Mouse (Mus musculus) layer of hippocampus, postnatal 14 days (tissue): ENCODE results near the gene BC048671. TPM values are rescaled to one million over a fixed set of nuclear protein-coding genes. Genes with fewer than 3 reads are reported as not detected.

Source experiments
- DNase-seq, 2 experiments: peaks; one replicate each; pipeline ENCODE4 v3.0.0; 2021 to 2022; ENCODE audit warnings: low spot score in 2 of 2, mixed read lengths in 1 of 2
- long read RNA-seq, 2 experiments: library from polyadenylated mRNA; stranded (forward); transcript quantifications; one replicate each; pipeline ENCODE4 v2.0.0; 2021
- total RNA-seq, 2 experiments: library from RNA; stranded (reverse); gene quantifications; 2 replicates each; pipeline ENCODE4 v1.2.3; 2021

BC048671 gene
- total RNA-seq = not detected
- long read RNA-seq, experiment 1 = 0 reads
- long read RNA-seq, experiment 2 = 0 reads

GRCm38 (mm10) chr6:90300919-90301318, at the start of gene BC048671:
Gene BC048671 (plus strand): TSS chr6:90301219.
- no peak for DNase-seq

- DNase-seq = peak in 1 of 2 experiments; percentile 7
Measured at GRCm38 (mm10) chr6:90288265-90288664, 12.8 kb upstream of the BC048671 start.

GRCm38 (mm10) chr6:90306315-90306975, 5.4 kb downstream of the BC048671 start:
- DNase-seq = no peak

GRCm38 (mm10) chr6:90308839-90309778, 8.1 kb downstream of the BC048671 start:
- DNase-seq = no peak

- no peak for DNase-seq
Measured at GRCm38 (mm10) chr6:90315961-90316360, 14.9 kb downstream of the BC048671 start.

DNA sequence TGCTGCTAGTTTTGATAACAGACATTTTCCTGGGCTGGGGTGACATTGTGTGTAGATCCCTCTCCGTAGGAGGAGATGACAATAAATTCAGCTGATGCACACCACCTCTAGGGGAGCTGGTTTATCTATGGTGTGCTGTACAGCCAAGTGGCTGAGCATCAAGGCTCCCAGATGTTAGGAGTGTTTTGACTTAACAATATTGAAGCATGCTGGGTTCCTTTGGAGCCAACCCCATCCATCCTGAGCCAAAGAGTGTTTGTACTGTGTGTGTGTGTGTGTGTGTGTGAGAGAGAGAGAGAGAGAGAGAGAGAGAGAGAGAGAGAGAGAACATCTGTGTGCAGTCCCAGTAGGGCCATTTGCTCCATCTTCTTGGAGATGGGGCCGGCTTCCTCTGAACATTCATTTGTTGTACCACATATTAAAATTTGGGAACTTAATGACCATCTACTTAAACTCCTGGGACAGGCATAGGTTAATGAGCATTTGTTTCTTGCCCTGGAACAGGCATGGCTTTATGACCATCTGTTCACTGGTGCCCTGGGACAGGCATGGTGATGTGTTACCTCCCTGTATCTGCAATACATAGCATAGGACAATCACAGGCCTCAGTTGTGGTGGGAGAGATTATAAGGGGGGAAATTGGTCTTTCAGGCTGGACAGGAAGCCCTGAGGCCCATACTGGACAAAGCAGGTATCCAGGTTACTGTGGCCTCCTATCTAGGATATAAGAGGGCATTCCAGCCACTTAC, 16.7 kb downstream of the BC048671 start:
- DNase-seq = no peak

DNA sequence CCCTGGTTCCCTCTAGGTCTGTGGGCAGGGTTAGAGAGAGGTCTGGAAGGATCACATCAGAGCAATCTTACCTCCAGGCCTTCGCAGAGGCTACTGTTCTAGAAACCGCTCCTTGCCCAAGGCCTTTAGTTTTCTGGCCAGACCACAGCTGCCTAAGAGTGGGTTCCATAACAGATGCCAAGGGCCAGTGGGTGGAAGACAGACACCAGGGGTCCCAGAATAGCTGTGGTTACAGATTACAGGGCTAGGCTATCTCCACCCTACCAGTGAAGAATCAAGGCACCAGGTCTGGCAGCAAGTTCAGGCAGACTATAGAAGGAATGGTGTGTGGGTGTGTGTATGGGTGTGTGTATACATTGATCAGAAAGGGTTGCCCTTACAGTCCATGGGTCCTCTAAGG, 18.0 kb downstream of the BC048671 start:
- DNase-seq = no peak

DNA sequence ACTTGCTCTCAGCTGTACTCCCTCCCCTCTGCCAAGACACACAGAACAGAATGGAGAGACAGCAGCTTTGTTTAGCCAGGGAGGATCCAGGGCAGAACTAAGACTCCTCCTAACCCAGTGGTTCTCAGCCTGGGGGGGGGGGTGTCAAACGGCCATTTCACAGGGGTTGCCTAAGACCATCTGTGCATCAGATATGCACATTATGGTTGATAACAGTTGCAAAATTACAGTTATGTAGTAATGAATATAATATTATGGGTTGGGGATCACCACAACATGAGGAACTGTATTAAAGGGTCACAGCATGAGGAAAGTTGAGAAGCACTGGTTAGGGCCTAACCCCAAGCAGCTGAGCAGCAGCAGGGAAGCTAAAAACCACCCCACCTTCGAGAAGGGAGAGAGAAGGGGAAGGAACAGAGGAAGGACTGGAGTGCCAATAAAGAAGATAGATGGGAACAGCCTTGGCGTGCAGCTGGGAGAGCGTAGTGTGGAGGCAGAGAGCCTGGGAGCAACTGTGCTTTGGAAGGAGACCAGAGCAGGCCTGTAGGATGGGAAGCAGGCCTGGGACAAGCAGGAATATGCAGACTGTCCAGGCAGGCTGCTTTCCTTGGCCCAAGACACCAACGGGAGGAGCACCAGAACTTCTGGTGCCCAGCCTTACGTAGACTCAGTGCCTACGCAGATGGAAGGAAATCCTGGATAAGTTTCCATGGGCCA, 18.6 kb downstream of the BC048671 start:
- peak; percentile 36 to 41 for DNase-seq

DNA sequence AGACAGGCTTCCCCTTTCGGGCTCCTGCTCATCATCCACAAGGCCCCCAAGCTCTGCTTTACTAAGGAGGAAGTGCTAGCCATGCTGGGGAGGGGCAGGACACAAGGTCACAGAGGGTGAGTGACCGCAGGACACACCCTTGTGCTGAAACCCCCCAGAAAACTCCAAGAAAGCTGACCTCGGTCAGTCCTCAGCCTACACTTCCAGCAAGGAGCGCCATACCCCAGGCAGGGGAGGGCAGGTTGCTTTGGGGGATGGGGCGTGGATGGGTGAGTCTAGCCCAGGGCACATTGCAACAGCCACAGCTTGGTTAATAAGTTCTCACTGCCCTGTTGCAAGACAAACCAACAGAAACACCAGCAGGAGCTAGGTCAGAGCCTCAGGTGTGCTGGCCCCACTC, 19.4 kb downstream of the BC048671 start:
- DNase-seq = no peak

DNA sequence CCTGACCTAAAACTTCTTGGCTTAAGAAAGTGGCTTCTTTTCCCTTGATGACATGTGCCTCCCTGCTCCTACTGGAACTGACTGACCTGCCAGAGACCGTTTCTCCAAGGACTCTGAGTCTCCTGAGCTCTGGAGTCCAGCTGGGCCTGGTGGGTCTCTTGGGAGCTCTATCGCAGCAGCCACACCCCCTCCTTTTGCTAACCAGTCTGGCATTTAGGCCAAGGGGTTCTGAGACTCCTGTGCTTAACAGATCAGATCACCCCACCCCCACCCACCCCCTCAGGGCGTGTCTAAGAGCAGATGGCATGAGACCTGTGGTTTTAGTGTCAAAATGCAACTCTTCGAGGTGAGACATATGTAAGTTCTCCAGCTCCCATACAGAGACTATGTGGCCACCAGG, 20.8 kb downstream of the BC048671 start:
- DNase-seq = no peak

GRCm38 (mm10) chr6:90324026-90324425, 23.0 kb downstream of the BC048671 start:
- no peak for DNase-seq

- no peak for DNase-seq
Measured at GRCm38 (mm10) chr6:90324463-90324862, 23.4 kb downstream of the BC048671 start.

DNA sequence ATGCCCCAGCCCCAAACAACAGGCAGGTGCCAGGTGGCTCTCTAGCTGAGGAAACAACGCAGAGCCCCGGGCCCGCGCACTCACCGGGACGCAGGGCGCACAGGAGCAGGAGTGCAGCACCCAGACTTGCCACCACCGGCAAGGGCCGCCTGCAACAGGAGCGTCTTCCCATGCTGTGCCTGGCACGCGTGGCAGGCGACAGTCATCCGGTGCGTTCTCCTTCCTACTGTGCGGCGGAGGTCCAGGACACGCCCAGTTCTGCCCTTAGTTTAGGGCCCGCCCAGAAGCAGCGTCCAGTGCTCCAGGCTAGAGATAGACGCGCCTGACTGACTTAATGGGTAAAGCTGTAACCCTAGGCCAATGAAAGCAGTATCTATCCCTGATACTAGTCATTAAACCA, 24.0 kb downstream of the BC048671 start, which contains the start of gene Chst13:
TSS of gene Chst13 (minus strand) at position 195 of the 400 bp plus-strand sequence.
- no peak for DNase-seq

- peak; percentile 29 to 43 for DNase-seq
Measured at GRCm38 (mm10) chr6:90327670-90328069, 26.7 kb downstream of the BC048671 start.

DNA sequence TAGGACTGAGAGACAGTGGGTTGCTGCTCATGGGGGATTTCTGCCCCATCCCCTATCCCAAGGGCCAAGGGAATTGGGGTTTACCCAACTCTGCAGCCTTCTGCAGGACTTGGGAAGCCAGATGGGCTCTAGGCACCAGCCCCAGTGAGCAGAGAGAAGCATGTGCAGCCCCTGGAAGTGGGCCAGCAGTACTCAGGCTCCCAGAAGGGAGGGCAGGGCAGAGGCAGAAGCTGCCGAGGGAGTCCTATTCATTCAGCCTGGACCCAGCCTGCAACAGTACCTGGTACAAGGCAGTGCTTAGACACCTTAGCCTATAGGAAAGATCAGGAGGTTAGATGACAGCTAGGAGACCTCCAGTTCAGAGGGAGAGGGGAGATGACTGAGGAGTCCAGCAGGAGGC, 28.9 kb downstream of the BC048671 start:
- peak; percentile 79 to 87 for DNase-seq

DNA sequence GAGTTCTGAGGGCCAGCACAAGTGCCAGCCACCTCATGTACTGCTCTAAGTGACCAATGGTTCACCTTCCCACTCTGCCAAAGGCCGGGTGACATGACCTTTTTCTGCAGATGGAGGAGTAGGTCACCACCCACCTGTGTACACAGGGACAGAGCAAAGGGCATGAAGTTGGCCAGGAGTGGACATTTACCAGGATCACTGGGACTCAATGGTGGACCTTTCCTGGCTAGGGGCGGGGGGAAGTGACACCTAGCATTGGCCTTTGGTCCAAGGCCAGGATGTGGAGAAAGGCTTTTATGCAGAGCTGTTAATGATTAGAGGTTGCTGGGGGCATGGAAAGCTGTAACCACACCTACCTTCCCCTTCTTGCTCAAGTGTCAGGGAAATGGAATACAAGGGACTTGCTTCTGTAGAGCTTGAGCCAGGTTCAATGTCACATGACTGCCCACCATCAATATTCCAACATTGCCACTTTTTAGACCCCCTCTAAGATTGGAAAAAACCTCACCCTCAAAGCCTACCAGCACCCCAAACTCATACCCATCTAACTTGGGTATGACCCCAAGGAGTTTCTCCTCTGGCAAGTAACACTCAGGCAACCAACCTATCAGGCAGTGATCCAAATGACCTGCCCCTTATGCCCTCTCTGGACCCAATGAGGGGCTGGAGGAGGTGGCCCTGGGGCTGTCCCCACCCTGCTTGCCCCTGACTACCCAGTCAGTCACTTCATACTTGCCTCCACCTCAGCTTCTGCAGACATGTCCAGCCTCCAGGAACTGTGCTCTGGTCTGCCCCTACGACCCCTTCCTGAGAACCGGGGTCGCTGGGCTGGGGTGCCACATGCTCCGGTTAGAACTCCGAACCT, 31.8 kb downstream of the BC048671 start, which contains the start of gene Uroc1:
TSS of gene Uroc1 (plus strand) at position 724 of the 865 bp plus-strand sequence.
- DNase-seq = no peak

DNA sequence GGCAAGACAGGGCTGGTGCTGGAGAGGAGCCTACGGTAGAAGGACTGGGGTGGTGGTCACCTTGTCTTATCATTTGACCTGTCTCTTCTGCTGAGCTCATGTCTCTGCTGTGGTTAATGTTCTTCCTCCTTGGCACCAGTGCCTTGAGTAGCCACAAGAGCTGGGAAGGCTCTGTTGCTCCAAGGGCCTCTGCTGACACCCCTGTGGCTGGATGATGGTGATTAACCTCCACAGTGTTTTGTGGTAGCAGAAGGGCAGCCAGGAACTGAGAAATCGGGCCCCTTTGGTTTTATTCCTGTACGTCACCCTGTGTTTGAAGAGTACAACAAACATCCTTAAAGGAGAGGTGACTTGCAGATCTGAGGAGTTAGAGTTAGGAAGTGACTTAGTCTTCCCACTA, 33.2 kb downstream of the BC048671 start:
- DNase-seq = no peak

DNA sequence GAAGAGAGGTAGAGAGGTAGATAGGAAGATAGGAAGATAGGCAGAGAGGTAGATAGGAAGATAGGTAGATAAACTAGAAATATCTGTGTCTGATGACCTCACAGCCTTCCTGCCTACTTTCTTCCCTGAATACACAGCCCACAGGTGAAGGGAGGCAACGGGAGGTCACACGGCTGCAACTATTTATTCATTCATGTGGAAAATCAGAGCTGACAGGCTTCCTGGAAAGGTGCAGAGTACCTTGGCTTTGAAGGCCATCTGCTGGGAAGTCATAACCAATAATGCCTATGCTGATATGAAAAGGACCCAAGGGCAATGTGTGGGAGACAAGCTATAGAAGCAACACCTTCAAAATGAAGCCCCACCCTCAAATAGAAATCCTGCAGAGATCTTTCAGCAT, 41.3 kb downstream of the BC048671 start:
- DNase-seq = no peak

- no peak for DNase-seq
Measured at GRCm38 (mm10) chr6:90347183-90347582, 46.2 kb downstream of the BC048671 start.

GRCm38 (mm10) chr6:90348500-90348899, 47.5 kb downstream of the BC048671 start:
- no peak for DNase-seq
